Mouse (Mus musculus): Measurements from ENCODE around the gene Myo15. TPM values are rescaled to one million over a fixed set of nuclear protein-coding genes. Genes with fewer than 3 reads are reported as not detected.
"Not testable (repeated sequence)": the region's sequence is repeated elsewhere in the genome, so short reads cannot be mapped to it uniquely, and the experiment has no call there.

The Myo15 gene
- polyA plus RNA-seq, 1 experiment from 2014 or later = 0.04 TPM

DNA sequence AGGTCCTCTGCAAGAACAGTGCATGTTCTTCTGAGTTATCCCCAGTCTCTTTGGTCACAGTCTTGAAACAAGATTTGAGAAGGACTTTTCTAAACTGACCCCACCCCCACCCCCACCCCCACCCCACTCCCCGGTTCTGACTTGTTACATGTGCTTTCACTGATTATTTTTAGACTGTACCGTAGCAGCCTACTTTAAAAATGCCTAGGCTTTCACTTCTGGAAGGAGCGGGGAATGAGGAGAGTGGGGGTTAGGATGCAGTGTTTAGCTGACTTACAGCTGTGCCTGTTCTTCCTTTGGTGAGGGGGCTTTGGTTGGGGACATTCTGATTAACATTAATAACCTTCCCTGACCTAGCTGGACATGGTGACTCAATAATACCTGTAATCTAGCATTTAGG lies 79.0 kb downstream of the Myo15 start:
- H3K4me2 ChIP-seq = peak overlapping the region; percentile 42
- no peak for ATAC-seq (ENCODE audit: insufficient number of reproducible peaks, low FRiP score)

DNA sequence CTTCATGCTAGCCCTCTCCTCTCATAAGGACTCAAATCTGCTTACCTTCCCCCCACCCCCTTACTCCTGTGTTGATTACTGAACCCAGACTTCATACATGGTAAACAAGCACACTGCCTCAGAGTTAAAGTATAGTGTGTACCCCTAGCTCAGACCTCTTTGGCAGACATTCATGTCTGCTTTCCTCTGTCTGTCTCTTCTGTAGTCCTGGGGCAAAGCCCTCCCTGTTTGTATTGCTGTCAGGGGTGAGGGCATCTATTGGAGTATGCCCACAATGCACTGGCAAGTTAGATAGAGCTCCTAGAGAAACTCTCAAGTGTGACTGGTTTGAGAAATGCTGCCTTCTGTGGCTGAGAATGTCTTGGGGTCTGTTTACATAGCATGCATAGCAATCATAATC lies 84.0 kb downstream of the Myo15 start:
- H3K4me3 ChIP-seq = no peak overlapping the region
- H3K4me1 ChIP-seq (replicated peaks) = peaks cover 18% of the 10 kb centered on the region
- no peaks in the 10 kb centered on the region for H3K27me3 ChIP-seq (replicated peaks)
- peaks cover 85% of the 10 kb centered on the region for H3K36me3 ChIP-seq
- no peak overlapping the region for H3K27ac ChIP-seq (ENCODE audit: poor library complexity, severe bottlenecking)
- no peak overlapping the region for H3K9ac ChIP-seq
- H3K4me2 ChIP-seq = no peak overlapping the region
- no peaks in the 10 kb centered on the region for H3K9me3 ChIP-seq (replicated peaks)
- no peak for ATAC-seq (ENCODE audit: insufficient number of reproducible peaks, low FRiP score)

More for the DNA sequence above, 79.0 kb downstream of the Myo15 start:
- Histone ChIP-seq H3K4me1 (replicated peaks) (peaks cover 50% of the 10 kb centered on the region), H3K9me3 (replicated peaks) (no peaks in the 10 kb centered on the region), H3K27me3 (replicated peaks) (no peaks in the 10 kb centered on the region), H3K4me3 (no peak overlapping the region), H3K9ac (no peak overlapping the region), H3K27ac (ENCODE audit: poor library complexity, severe bottlenecking) (peak overlapping the region; percentile 70), H3K36me3 (peaks cover 60% of the 10 kb centered on the region)
- 54% methylated on average over 3 of the region's 3 CpGs for WGBS

DNA sequence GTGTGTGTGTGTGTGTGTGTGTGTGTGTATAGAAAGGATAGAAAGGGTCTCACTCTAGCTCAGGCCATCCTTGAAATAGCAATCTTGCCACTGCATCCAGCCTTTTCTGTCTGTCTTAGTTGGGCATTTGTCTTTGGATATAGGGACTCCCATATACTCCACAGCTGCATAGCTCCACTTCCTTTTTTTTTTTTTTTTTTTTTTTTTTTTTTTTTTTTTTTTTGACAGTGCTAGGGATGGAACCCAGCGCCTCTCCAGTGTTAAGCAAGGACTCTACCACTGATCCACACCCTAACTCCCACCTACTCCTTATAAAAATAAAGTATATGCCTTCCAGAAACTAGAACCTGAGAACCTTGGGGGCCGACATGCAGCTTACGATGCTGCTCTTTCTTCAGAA lies 88.5 kb downstream of the Myo15 start:
- Histone ChIP-seq H3K4me3 (no peak overlapping the region), H3K9me3 (replicated peaks) (no peaks in the 10 kb centered on the region), H3K4me2 (no peak overlapping the region), H3K27me3 (replicated peaks) (no peaks in the 10 kb centered on the region), H3K9ac (no peak overlapping the region), H3K36me3 (peaks cover 53% of the 10 kb centered on the region), H3K27ac (ENCODE audit: poor library complexity, severe bottlenecking) (no peak overlapping the region), H3K4me1 (replicated peaks) (no peaks in the 10 kb centered on the region)
- ATAC-seq (ENCODE audit: insufficient number of reproducible peaks, low FRiP score) = no peak
- WGBS = 90% methylated on average over 3 of the region's 3 CpGs

DNA sequence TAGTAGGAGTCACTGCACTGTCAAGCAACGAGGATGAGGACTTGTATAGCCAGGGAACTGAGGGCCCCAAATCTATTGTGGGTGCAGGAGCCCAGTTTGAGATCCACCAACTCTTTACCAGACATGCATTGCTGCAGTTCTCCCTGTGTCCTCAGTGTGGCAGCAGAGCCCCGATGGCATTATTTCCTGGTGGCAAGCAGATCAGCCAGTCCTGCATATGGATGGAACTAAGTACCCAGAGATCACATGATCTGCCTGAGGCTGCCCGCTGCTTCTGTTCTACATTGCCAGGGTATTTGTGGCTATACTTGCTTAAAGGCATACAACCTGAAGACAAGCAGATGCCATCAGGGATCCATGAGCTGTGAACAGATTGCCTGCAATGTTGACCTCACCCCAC lies 90.2 kb downstream of the Myo15 start:
- Histone ChIP-seq H3K4me1 (replicated peaks) (no peaks in the 10 kb centered on the region), H3K27me3 (replicated peaks) (no peaks in the 10 kb centered on the region), H3K9ac (no peak overlapping the region), H3K36me3 (peaks cover 36% of the 10 kb centered on the region), H3K4me2 (no peak overlapping the region), H3K27ac (ENCODE audit: poor library complexity, severe bottlenecking) (no peak overlapping the region), H3K9me3 (replicated peaks) (no peaks in the 10 kb centered on the region), H3K4me3 (no peak overlapping the region)
- 17% methylated on average over 3 of the region's 3 CpGs for WGBS
- no peak for ATAC-seq (ENCODE audit: insufficient number of reproducible peaks, low FRiP score)

DNA sequence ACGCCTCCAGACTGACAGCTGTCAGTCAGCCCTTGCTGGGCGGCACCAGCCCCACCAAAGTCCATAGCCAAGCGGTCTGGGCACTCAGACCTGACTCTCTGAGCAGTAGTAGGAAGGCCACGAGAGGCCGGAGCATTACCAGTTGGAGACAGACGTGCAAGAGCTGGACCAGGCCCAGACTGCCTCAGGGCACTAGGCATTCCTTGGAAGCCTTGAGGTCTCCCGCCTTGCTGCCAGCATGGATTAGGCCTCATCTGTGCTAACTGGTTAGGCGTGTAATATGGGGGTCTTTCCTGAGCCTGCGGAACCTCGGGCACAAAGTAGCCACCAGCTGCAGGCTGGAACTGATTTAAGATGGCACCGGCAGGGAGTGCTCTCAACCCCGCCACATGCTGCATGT lies 104.9 kb downstream of the Myo15 start:
- 73% methylated on average over 12 of the region's 12 CpGs for WGBS
- H3K4me2 ChIP-seq; H3K9ac ChIP-seq; H3K4me3 ChIP-seq; H3K36me3 ChIP-seq; H3K27ac ChIP-seq (ENCODE audit: poor library complexity, severe bottlenecking); H3K9me3 ChIP-seq (replicated peaks); H3K4me1 ChIP-seq (replicated peaks); ATAC-seq (ENCODE audit: insufficient number of reproducible peaks, low FRiP score); H3K27me3 ChIP-seq (replicated peaks): not testable (repeated sequence)

Other genes with a start within 250 kb of the Myo15 start
- 39.7 and 41.1 TPM in 2 replicates for gene Srebf1, start 246.8 kb upstream of the Myo15 start, polyA plus RNA-seq (2016; fragmentation: Nextera tagmentation; extraction: Ambion mirVana)
- 28.9 and 32.1 TPM in 2 replicates for gene Tom1l2, start 116.4 kb upstream of the Myo15 start, polyA plus RNA-seq (2016; fragmentation: Nextera tagmentation; extraction: Ambion mirVana)
- 1.6 and 2.3 TPM in 2 replicates for gene Drc3, start 116.0 kb upstream of the Myo15 start, polyA plus RNA-seq (2016; fragmentation: Nextera tagmentation; extraction: Ambion mirVana)
- gene Gid4, start 52.2 kb upstream of the Myo15 start, polyA plus RNA-seq (2016; fragmentation: Nextera tagmentation; extraction: Ambion mirVana) = 21.6 and 22.9 TPM in 2 replicates
- gene Atpaf2, start 50.9 kb upstream of the Myo15 start, polyA plus RNA-seq (2016; fragmentation: Nextera tagmentation; extraction: Ambion mirVana) = 47.2 and 50.5 TPM in 2 replicates
- gene Drg2, start 14.7 kb upstream of the Myo15 start, polyA plus RNA-seq (2016; fragmentation: Nextera tagmentation; extraction: Ambion mirVana) = 67.1 and 69.4 TPM in 2 replicates
- gene Alkbh5, start 67.0 kb downstream of the Myo15 start, polyA plus RNA-seq (2016; fragmentation: Nextera tagmentation; extraction: Ambion mirVana) = 41.8 and 44.6 TPM in 2 replicates
- gene Llgl1, start 230.4 kb downstream of the Myo15 start, polyA plus RNA-seq (2016; fragmentation: Nextera tagmentation; extraction: Ambion mirVana) = 46.6 and 47.5 TPM in 2 replicates

All from heart, embryonic 12.5 days (tissue).